Mouse (Mus musculus) lung, postnatal 36 days (tissue): ENCODE measurements around the gene Ninl.

Source experiments
- DNase-seq: peaks from one replicate; pipeline ENCODE4 v3.0.0; 2022; ENCODE audit warnings: mixed read lengths

The Ninl gene

GRCm38 (mm10) chr2:150900341-150900740 lies 138.8 kb downstream of the Ninl start:
- DNase-seq: no peak

GRCm38 (mm10) chr2:150895691-150896252 lies 143.4 kb downstream of the Ninl start:
- peak; percentile 40 for DNase-seq

- DNase-seq: no peak
Measured at GRCm38 (mm10) chr2:150894617-150895267, 144.4 kb downstream of the Ninl start.

GRCm38 (mm10) chr2:150887370-150887769 lies 151.8 kb downstream of the Ninl start:
- DNase-seq: no peak

GRCm38 (mm10) chr2:150886315-150886714 lies 152.9 kb downstream of the Ninl start:
- DNase-seq: no peak

GRCm38 (mm10) chr2:150885814-150886213 lies 153.4 kb downstream of the Ninl start:
- no peak for DNase-seq

GRCm38 (mm10) chr2:150884779-150885110 lies 154.4 kb downstream of the Ninl start:
- DNase-seq: no peak
